20 mouse cellular contexts compared by ENCODE assay signal in the genomic region with DNA sequence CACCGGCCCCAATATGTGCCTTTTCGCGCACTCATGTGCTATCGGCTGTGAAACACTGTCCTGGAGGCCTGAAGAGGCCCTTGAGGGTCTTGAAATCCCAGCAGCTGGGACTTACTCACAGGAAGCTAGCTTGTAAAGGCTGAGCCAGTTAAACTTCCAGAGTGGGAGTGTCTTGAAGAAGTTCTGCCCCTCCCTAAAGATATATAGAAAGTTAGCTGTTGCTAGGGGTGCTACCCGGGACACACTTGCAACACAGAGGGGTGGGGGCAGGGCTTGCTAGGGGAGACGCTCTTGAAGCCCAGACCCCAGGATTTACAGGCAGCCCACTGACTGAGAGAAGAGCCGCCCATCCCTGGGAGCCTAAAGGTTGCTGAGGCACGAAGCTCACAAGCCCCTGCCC. TPM values are rescaled to one million over a fixed set of nuclear protein-coding genes. Genes with fewer than 3 reads are reported as not detected.
DNase-seq lines count a peak whose midpoint lies in the region; ATAC-seq and TF ChIP-seq lines count a peak whose summit lies in the region.
"Had no signal": no experiment of that assay in that cellular context is flagged by ENCODE, and none has a peak within 500 bp of the region (broad histone marks: within the 10 kb centered on the region; RNA-seq: fewer than 3 reads in every experiment).

No protein-coding gene starts in this region.

- no peak overlapping the region for H3K4me2 ChIP-seq in kidney, embryonic 14.5 days (replicated peaks; ENCODE audit: low read depth, low read length)
- peak overlapping the region; percentile 33 for H3K4me2 ChIP-seq in liver, embryonic 14.5 days (ENCODE audit: low read depth)
- H3K4me2 ChIP-seq in hindbrain, embryonic 16.5 days (ENCODE audit: low read length) = no peak overlapping the region
- H3K4me2 ChIP-seq: embryonic facial prominence, embryonic 13.5 days; forebrain, embryonic 13.5 days; hindbrain, embryonic 15.5 days; lung, embryonic 15.5 days; neural tube, embryonic 13.5 days had no signal

- H3K27me3 ChIP-seq in kidney, embryonic 14.5 days (ENCODE audit: control insufficient read depth, insufficient read depth, low read length) = no peaks in the 10 kb centered on the region
- H3K27me3 ChIP-seq in G1E (ENCODE audit: insufficient read depth, low read length) = no peaks in the 10 kb centered on the region
- no peaks in the 10 kb centered on the region for H3K27me3 ChIP-seq in liver, embryonic 14.5 days (ENCODE audit: control insufficient read depth, insufficient read depth, low read length)
- no peaks in the 10 kb centered on the region for H3K27me3 ChIP-seq in hindbrain, embryonic 16.5 days (replicated peaks; ENCODE audit: control insufficient read depth, insufficient read depth, low read length)
- H3K27me3 ChIP-seq: embryonic facial prominence, embryonic 13.5 days; hindbrain, embryonic 15.5 days; lung, embryonic 15.5 days; neural tube, embryonic 13.5 days had no signal

- no peaks in the 10 kb centered on the region for H3K36me3 ChIP-seq in kidney, embryonic 14.5 days (ENCODE audit: control insufficient read depth, insufficient read depth, low read length)
- no peaks in the 10 kb centered on the region for H3K36me3 ChIP-seq in G1E (replicated peaks)
- no peaks in the 10 kb centered on the region for H3K36me3 ChIP-seq in liver, embryonic 14.5 days (replicated peaks; ENCODE audit: control insufficient read depth, insufficient read depth, low read depth)
- H3K36me3 ChIP-seq in hindbrain, embryonic 16.5 days (ENCODE audit: control insufficient read depth, insufficient read depth, low read length) = no peaks in the 10 kb centered on the region
- H3K36me3 ChIP-seq: embryonic facial prominence, embryonic 13.5 days; hindbrain, embryonic 15.5 days; lung, embryonic 15.5 days; midbrain, embryonic 10.5 days; neural tube, embryonic 13.5 days had no signal

- peaks cover 17% of the 10 kb centered on the region for H3K4me1 ChIP-seq in kidney, embryonic 14.5 days (ENCODE audit: control insufficient read depth, insufficient read depth, low read length)
- H3K4me1 ChIP-seq in G1E (ENCODE audit: insufficient read depth, low read depth, low read length) = peaks cover 58% of the 10 kb centered on the region
- H3K4me1 ChIP-seq in brown adipose tissue, adult 24 weeks (ENCODE audit: control insufficient read depth, insufficient read depth, insufficient read length, low read length) = peaks cover 24% of the 10 kb centered on the region
- peaks cover 42 to 44% of the 10 kb centered on the region in 2 experiments for H3K4me1 ChIP-seq in liver, embryonic 14.5 days (replicated peaks; ENCODE audit: control insufficient read depth in 2 of 2, insufficient read depth in 2 of 2, low read length in 1 of 2)
- no peaks in the 10 kb centered on the region; the same call in 1 of the 2 replicates for H3K4me1 ChIP-seq in hindbrain, embryonic 16.5 days (ENCODE audit: control insufficient read depth, insufficient read depth, low read depth, low read length)
- H3K4me1 ChIP-seq: forebrain, embryonic 13.5 days had no signal

- 0 out of 2 replicates have a peak, but pooled peaks have one; percentile 20 for ATAC-seq in kidney, embryonic 14.5 days (ENCODE audit: low FRiP score, low TSS enrichment)
- ATAC-seq in G1E (ENCODE audit: extremely low read depth, insufficient number of reproducible peaks, low FRiP score, poor library complexity, severe bottlenecking) = no peak
- no peak for ATAC-seq in liver, embryonic 14.5 days (ENCODE audit: insufficient read depth)
- ATAC-seq in hindbrain, embryonic 16.5 days = no peak
- ATAC-seq: CD4-positive, CD25-positive, alpha-beta regulatory T cell, adult 4 months; forebrain, embryonic 13.5 days had no signal

- no peak overlapping the region for H3K4me3 ChIP-seq in kidney, embryonic 14.5 days (ENCODE audit: low read length)
- H3K4me3 ChIP-seq in G1E (ENCODE audit: low read depth, low read length) = peak overlapping the region; percentile 62; the same call in 1 of the 2 replicates
- no peak overlapping the region for H3K4me3 ChIP-seq in brown adipose tissue, adult 24 weeks (ENCODE audit: insufficient read depth, low read depth, low read length)
- no peak overlapping the region for H3K4me3 ChIP-seq in liver, embryonic 14.5 days (ENCODE audit: insufficient read depth in 1 of 2, low read depth in 2 of 2, low read length in 2 of 2)
- no peak overlapping the region for H3K4me3 ChIP-seq in hindbrain, embryonic 16.5 days (ENCODE audit: low read length)
- H3K4me3 ChIP-seq: embryonic facial prominence, embryonic 13.5 days; forebrain, embryonic 13.5 days; hindbrain, embryonic 15.5 days; lung, embryonic 15.5 days; midbrain, embryonic 10.5 days; neural tube, embryonic 13.5 days had no signal

- no peak for DNase-seq in kidney, postnatal 36 days
- no peak for DNase-seq in G1E (ENCODE audit: low spot score)
- DNase-seq in liver, embryonic 14.5 days (ENCODE audit: low read depth in 3 of 3, low spot score in 3 of 3) = no peak
- DNase-seq in layer of hippocampus, postnatal 25 days (ENCODE audit: extremely low spot score in 1 of 2, low spot score in 1 of 2) = no peak
- DNase-seq: cerebellum, adult 11-12 months; heart, adult 18-20 months; heart, postnatal 14 days; kidney, adult 8-10 months; right cerebral cortex, postnatal 4 days; thymus, adult 2 months had no signal

- TF ChIP-seq CTCF in G1E (IDR thresholded peaks at IDR 0.05; ENCODE audit: low read depth, low read length) = no peak
- no peak for TF ChIP-seq CTCF in liver, embryonic 14.5 days (IDR thresholded peaks at IDR 0.05; ENCODE audit: low read depth)

- TF ChIP-seq EP300 in liver, embryonic 14.5 days (IDR thresholded peaks at IDR 0.05; ENCODE audit: low read depth) = no peak

- no peaks in the 10 kb centered on the region for H3K9me3 ChIP-seq in kidney, embryonic 14.5 days (ENCODE audit: control insufficient read depth, low read length)
- no peaks in the 10 kb centered on the region for H3K9me3 ChIP-seq in G1E (replicated peaks)
- H3K9me3 ChIP-seq in liver, embryonic 14.5 days (ENCODE audit: control insufficient read depth, low read length) = no peaks in the 10 kb centered on the region; the same call in 1 of the 2 replicates
- H3K9me3 ChIP-seq in hindbrain, embryonic 16.5 days (ENCODE audit: control insufficient read depth, low read length) = no peaks in the 10 kb centered on the region
- H3K9me3 ChIP-seq: embryonic facial prominence, embryonic 13.5 days; forebrain, embryonic 13.5 days; hindbrain, embryonic 15.5 days; lung, embryonic 15.5 days; midbrain, embryonic 10.5 days; neural tube, embryonic 13.5 days had no signal

- H3K9ac ChIP-seq in kidney, embryonic 14.5 days (ENCODE audit: low read depth, low read length) = no peak overlapping the region
- H3K9ac ChIP-seq in liver, embryonic 14.5 days (replicated peaks) = peak overlapping the region; percentile 41; the same call in 1 of the 2 replicates
- H3K9ac ChIP-seq in hindbrain, embryonic 16.5 days (ENCODE audit: low read depth, low read length) = no peak overlapping the region
- H3K9ac ChIP-seq: embryonic facial prominence, embryonic 13.5 days; forebrain, embryonic 13.5 days; hindbrain, embryonic 15.5 days; lung, embryonic 15.5 days; neural tube, embryonic 13.5 days had no signal

- WGBS in kidney, embryonic 14.5 days = 47% methylated on average over 8 of the region's 8 CpGs
- 56% methylated on average over 8 of the region's 8 CpGs for WGBS in liver, embryonic 14.5 days (ENCODE audit: insufficient replicate concordance)
- 63% methylated on average over 8 of the region's 8 CpGs for WGBS in hindbrain, embryonic 16.5 days

- H3K27ac ChIP-seq in kidney, embryonic 14.5 days (ENCODE audit: low read depth, low read length) = no peak overlapping the region
- peak overlapping the region; percentile 87; the same call in 1 of the 2 replicates for H3K27ac ChIP-seq in brown adipose tissue, adult 24 weeks (replicated peaks; ENCODE audit: low read depth, low read length)
- peak overlapping the region; percentile 93 for H3K27ac ChIP-seq in liver, embryonic 14.5 days
- no peak overlapping the region for H3K27ac ChIP-seq in hindbrain, embryonic 16.5 days (ENCODE audit: low read depth, low read length)
- H3K27ac ChIP-seq: forebrain, embryonic 13.5 days; hindbrain, embryonic 15.5 days; midbrain, embryonic 10.5 days; neural tube, embryonic 13.5 days had no signal

RNA-seq across cellular contexts. Expression of a gene that starts 12.8 kb away (rescaled TPM):
- polyA plus RNA-seq in kidney, embryonic 14.5 days (2014; fragmentation: Nextera tagmentation; extraction: Ambion mirVana) = 68.5 and 132 TPM in 2 replicates
- total RNA-seq in G1E (2014; fragmentation: Nextera tagmentation) (172 and 176 TPM in 2 replicates), G1E (2017) (115 and 125 TPM in 2 replicates)
- 37.3 and 38.1 TPM in 2 replicates for polyA plus RNA-seq in G1E (2012)
- polyA plus RNA-seq in brown adipose tissue, adult 24 weeks (2012; ENCODE audit: insufficient read depth, insufficient read length, missing spikeins) = 112 and 125 TPM in 2 replicates
- polyA plus RNA-seq in liver, embryonic 14.5 days (2012; rRNA removed) = 29.7 and 40.8 TPM in 2 replicates
- 65.8 and 76.5 TPM in 2 replicates for polyA plus RNA-seq in liver, embryonic 14.5 days (2014; fragmentation: Nextera tagmentation; extraction: Ambion mirVana)
- polyA plus RNA-seq in hindbrain, embryonic 16.5 days (2015; fragmentation: Nextera tagmentation; extraction: Ambion mirVana) = 56.1 and 71.0 TPM in 2 replicates
- total RNA-seq in layer of hippocampus, postnatal 25 days (2021) = 10 to 100 TPM; 36.9 to 38.9 TPM

Comparison
In these comparisons a context has a peak if more than half of its experiments do, and no peak if none do; other contexts are left out.
1. H3K27ac ChIP-seq: peak in brown adipose tissue, adult 24 weeks (single experiment) and liver, embryonic 14.5 days (single experiment); none in kidney, embryonic 14.5 days (single experiment) and hindbrain, embryonic 16.5 days (single experiment).